Mouse (Mus musculus) ES-E14 (cell line): ENCODE data around the gene Timmdc1. TPM values are rescaled to one million over a fixed set of nuclear protein-coding genes. Genes with fewer than 3 reads are reported as not detected.
A peak's percentile ranks its signal among the peaks of the same experiment; 100 is the strongest.

Source experiments
- DNase-seq: peaks from one replicate; pipeline ENCODE4 v3.0.0-alpha.2; 2013; ENCODE audit warnings: low read depth, low spot score
- H3K27ac ChIP-seq: 2 replicates; pipeline ENCODE4 v1.5.1; 2012; ENCODE audit warnings: low read depth, mild to moderate bottlenecking, low read length, moderate library complexity, mixed read lengths; ENCODE audit not compliant: poor library complexity, insufficient read depth, severe bottlenecking
- H3K36me3 ChIP-seq: 2 replicates; pipeline ENCODE4 v1.6.1; 2012; ENCODE audit warnings: mild to moderate bottlenecking, low read length, moderate library complexity, mixed read lengths; ENCODE audit not compliant: control insufficient read depth, poor library complexity, insufficient read depth, severe bottlenecking
- H3K4me1 ChIP-seq, 2 experiments: fragments of 150-350 bp in 1 of 2; sonication (generic) in 1 of 2; 2 replicates each; pipeline ENCODE4 v1.6.1; 2012; ENCODE audit warnings: low read length in 2 of 2, mild to moderate bottlenecking in 1 of 2, mixed read lengths in 1 of 2; ENCODE audit not compliant: control insufficient read depth in 2 of 2, insufficient read depth in 2 of 2, poor library complexity in 1 of 2
- H3K4me3 ChIP-seq, 2 experiments: fragments of 150-350 bp in 1 of 2; sonication (generic) in 1 of 2; 2 replicates each; pipeline ENCODE4 v1.5.1; 2012; ENCODE audit warnings: low read length in 2 of 2, low read depth in 1 of 2, mild to moderate bottlenecking in 1 of 2, mixed read lengths in 1 of 2; ENCODE audit not compliant: insufficient read depth in 1 of 2, poor library complexity in 1 of 2, severe bottlenecking in 1 of 2
- H3K9ac ChIP-seq: 2 replicates; pipeline ENCODE4 v1.6.1; 2012; ENCODE audit warnings: low read depth, mild to moderate bottlenecking, low read length, mixed read lengths; ENCODE audit not compliant: poor library complexity, insufficient read depth, severe bottlenecking
- H3K9me3 ChIP-seq: fragments of 150-350 bp; sonication (generic); 2 replicates; pipeline ENCODE4 v1.6.1; 2012; ENCODE audit warnings: low read depth, mild to moderate bottlenecking, low read length; ENCODE audit not compliant: control insufficient read depth, insufficient read depth
- CHD2 ChIP-seq: IDR thresholded peaks from 2 replicates; pipeline ENCODE4 v1.6.1; 2014; ENCODE audit warnings: mild to moderate bottlenecking, low read depth, low read length, inconsistent platforms
- HCFC1 ChIP-seq: IDR thresholded peaks from 2 replicates; pipeline ENCODE4 v1.6.1; 2012; ENCODE audit warnings: low read length, inconsistent platforms, borderline replicate concordance; ENCODE audit not compliant: insufficient read depth
- MAFK ChIP-seq: IDR thresholded peaks from 2 replicates; pipeline ENCODE4 v1.6.1; 2014; ENCODE audit warnings: mild to moderate bottlenecking, low read depth, low read length, inconsistent platforms; ENCODE audit not compliant: insufficient read depth
- ZC3H11A ChIP-seq: IDR thresholded peaks from 2 replicates; pipeline ENCODE4 v1.6.1; 2012; ENCODE audit warnings: low read depth, mild to moderate bottlenecking, inconsistent platforms, low read length, borderline replicate concordance
- ZNF384 ChIP-seq: IDR thresholded peaks from 2 replicates; pipeline ENCODE4 v1.6.1; 2012; ENCODE audit warnings: low read depth, low read length, inconsistent platforms
- in situ Hi-C, 2 experiments: fragments of 600-800 bp; cut with MboI; formaldehyde crosslinking; loops; one replicate each; pipeline ENCODE4 v1.15.1; 2025; ENCODE audit warnings: low sequenced_read_pairs in 2 of 2, inconsistent platforms in 1 of 2; ENCODE audit not compliant: unreplicated experiment in 2 of 2
- total RNA-seq: library from RNA; depleted of rRNA; stranded (reverse); fragments of 300-350 nt; gene quantifications from 2 replicates; pipeline ENCODE4 v1.2.3, GENCODE M21; 2012

Gene Timmdc1
- total RNA-seq, 1 experiment = 26.9 TPM

DNA sequence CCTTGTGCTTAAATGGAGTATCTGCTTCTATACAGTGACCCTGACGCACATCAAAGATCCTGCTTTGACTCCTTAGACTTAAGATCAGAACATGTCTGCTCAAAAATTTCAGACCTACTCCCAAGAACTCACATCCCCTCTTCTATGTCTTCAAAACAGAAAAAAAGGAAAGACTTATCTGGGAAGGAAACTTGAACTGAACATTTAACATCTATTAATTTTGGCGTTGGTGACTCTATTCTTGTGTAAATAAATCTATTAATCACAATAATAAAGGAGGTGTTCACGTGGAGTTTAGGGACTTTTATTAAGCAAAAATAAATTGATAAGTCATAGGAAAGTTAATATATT, 69.3 kb downstream of the Timmdc1 start:
- in situ Hi-C loops = no loop called here
- peak overlapping the region; percentile 85 for H3K9ac ChIP-seq
- H3K9me3 ChIP-seq = no peaks in the 10 kb centered on the region
- TF ChIP-seq MAFK (no peak), CHD2 (no peak), ZNF384 (no peak), HCFC1 (no peak), ZC3H11A (no peak)
- peak overlapping the region; percentile 54; the same call in 1 of the 2 replicates for H3K27ac ChIP-seq
- peaks cover 8 to 17% of the 10 kb centered on the region in 2 experiments for H3K4me1 ChIP-seq
- H3K4me3 ChIP-seq = peak overlapping the region; percentile 75 to 95
- DNase-seq = no peak
- H3K36me3 ChIP-seq = peaks cover 6% of the 10 kb centered on the region; the same call in 1 of the 2 replicates

DNA sequence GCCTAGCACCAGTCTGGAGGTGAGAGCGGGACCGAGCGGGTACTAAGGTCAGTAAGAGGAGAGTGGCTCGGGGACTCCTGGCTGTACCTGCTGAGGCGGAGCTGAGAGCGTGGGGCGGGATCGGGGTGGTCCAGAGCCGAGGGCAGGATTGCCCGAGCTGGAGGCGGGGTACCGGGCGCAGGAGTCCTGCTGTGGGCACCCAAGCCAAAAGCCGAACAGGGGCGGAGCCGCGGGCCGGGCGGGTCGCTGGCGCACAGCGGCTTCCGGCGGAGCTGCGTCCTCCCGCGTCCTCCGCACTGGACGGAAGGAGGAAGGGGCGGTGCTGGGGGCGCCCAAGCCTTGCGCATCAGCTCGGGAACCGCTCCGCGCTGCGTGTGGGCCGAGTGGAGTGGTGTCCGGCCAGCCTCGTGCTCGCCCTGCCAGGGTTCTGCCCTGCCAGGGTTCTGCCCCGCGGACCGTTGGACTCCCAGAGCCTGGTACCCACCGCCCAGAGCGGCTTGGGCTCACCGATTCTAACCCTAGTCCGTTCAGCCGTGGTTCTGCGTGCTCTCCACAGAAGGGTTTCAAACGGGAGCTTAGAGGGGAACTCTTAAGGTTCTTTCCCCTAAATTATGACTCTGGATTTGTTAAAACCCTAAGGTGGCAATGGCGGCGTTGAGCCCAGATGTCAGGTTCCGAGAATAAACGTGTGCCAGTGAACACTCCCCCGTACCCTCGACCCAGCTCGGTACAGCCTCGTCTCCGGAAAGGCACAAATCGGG, 69.8 kb downstream of the Timmdc1 start, which contains the start of gene Adprh:
TSS of gene Adprh (minus strand) at position 262 of the 761 bp plus-strand sequence.
- no peak for DNase-seq
- Histone ChIP-seq H3K9me3 (no peaks in the 10 kb centered on the region), H3K9ac (peak within 1 kb of the TSS; percentile 85), H3K4me3 (peak within 1 kb of the TSS; percentile 75 to 95), H3K27ac (peak within 1 kb of the TSS; percentile 65), H3K36me3 (peaks cover 6% of the 10 kb centered on the region; the same call in 1 of the 2 replicates), H3K4me1 (peaks cover 10 to 17% of the 10 kb centered on the region in 2 experiments)
- in situ Hi-C loops = no loop called here
- peak; percentile 53; the same call in 1 of the 2 replicates for TF ChIP-seq HCFC1
- TF ChIP-seq MAFK = no peak

DNA sequence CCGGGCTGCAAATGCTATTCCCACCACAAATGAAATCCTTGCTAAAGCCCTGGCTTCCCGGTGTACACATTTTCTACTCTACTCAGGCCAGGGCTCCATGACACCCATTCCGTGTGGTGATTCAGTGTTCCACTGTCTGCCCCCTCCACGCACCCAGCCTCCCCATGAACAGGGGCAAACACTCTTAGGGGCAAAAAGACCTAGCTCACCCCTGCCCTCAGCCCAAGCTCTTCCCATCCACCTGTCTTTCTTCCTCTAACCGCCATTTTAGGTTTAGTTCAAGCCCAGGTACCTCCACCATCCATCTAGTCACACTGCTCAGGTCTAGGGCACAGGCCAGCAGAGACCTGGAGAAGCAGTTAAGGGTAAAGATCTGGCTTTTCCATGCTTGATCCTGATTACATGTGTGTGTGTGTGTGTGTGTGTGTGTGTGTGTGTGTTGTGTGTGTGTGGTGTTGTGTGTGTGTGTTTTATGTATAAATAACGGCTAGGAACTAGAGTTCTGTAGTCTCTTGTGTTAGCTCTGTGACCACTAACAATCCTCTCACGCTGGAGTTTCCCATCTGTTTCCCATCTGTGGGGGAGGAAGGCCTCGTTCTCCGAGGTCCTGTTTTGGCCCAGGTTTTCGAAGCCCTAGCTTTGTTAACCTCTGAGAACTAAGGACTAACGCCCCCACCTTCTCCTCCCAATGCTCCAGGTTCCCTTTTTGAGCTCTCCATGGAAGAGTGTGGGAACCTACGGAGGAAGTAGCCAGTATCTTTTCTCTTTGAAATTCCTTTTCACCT, 70.8 kb downstream of the Timmdc1 start:
- Histone ChIP-seq H3K4me1 (peaks cover 8 to 11% of the 10 kb centered on the region in 2 experiments), H3K9me3 (no peaks in the 10 kb centered on the region)

DNA sequence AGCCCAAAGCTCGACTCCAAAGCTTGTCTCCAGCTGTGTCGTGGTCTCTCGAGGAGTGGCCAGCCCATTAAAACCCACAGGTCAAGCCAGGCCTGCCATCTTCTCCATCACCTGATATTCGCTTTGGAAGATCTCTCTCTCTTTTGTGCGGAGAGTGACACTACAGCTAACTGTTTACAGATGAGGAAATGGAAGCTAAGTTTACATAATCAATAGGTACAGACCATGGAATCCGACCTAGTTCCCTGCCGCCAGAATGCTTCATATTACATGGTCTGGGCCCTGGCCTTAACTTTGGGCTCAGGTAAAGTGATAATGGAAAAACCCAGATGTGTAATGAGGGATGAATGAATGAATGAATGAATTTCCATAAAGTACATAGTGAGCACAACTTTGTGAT, 71.8 kb downstream of the Timmdc1 start:
- H3K9ac ChIP-seq = peak overlapping the region; percentile 61; the same call in 1 of the 2 replicates
- DNase-seq = no peak
- no peak for TF ChIP-seq ZNF384
- H3K4me3 ChIP-seq = peak overlapping the region; percentile 2 to 44; a peak in 1 of 4 replicates
- peaks cover 9 to 12% of the 10 kb centered on the region in 2 experiments for H3K4me1 ChIP-seq
- peak overlapping the region; percentile 54; the same call in 1 of the 2 replicates for H3K27ac ChIP-seq
- H3K36me3 ChIP-seq = peaks cover 17% of the 10 kb centered on the region
- no peaks in the 10 kb centered on the region for H3K9me3 ChIP-seq
- in situ Hi-C loops = no loop called here

More for the DNA sequence above, 70.8 kb downstream of the Timmdc1 start:
- Histone ChIP-seq H3K36me3 (peaks cover 13% of the 10 kb centered on the region; the same call in 1 of the 2 replicates), H3K4me3 (peak overlapping the region; percentile 75 to 95), H3K27ac (peak overlapping the region; percentile 65), H3K9ac (peak overlapping the region; percentile 85)
- TF ChIP-seq CHD2 = no peak
- no peak for TF ChIP-seq MAFK
- TF ChIP-seq ZNF384 = no peak
- TF ChIP-seq ZC3H11A = no peak
- no peak for TF ChIP-seq HCFC1
- no peak for DNase-seq
- in situ Hi-C loops = no loop called here
